Mouse (Mus musculus) midbrain, embryonic 14.5 days (tissue): ENCODE measurements around the gene Slc38a2. TPM values are rescaled to one million over a fixed set of nuclear protein-coding genes. Genes with fewer than 3 reads are reported as not detected.

Experiments
- ATAC-seq: fragments of 200-750 bp; cut with Nextera tagmentation; 2 replicates; pipeline ENCODE4 v1.8.0; 2017; ENCODE audit warnings: moderate number of reproducible peaks, moderate library complexity; ENCODE audit not compliant: low FRiP score, low TSS enrichment
- DNase-seq: peaks from one replicate; pipeline ENCODE4 v3.0.0-alpha.2; 2015
- H3K27ac ChIP-seq: fragments of 300-500 bp; sonication (generic); replicated peaks from 2 replicates; pipeline ENCODE4 v1.5.1; 2014; ENCODE audit warnings: mild to moderate bottlenecking, low read depth, low read length, moderate library complexity
- H3K27me3 ChIP-seq: fragments of 300-500 bp; sonication (generic); 2 replicates; pipeline ENCODE4 v1.6.1; 2014; ENCODE audit warnings: low read length, control low read depth, mixed read lengths; ENCODE audit not compliant: control insufficient read depth, insufficient read depth
- H3K36me3 ChIP-seq: fragments of 300-500 bp; sonication (generic); 2 replicates; pipeline ENCODE4 v1.6.1; 2014; ENCODE audit warnings: low read length, control low read depth; ENCODE audit not compliant: control insufficient read depth, insufficient read depth
- H3K4me1 ChIP-seq: fragments of 300-500 bp; sonication (generic); 2 replicates; pipeline ENCODE4 v1.6.1; 2014; ENCODE audit warnings: mild to moderate bottlenecking, antibody characterized with exemption, low read length, control low read depth; ENCODE audit not compliant: control insufficient read depth, insufficient read depth
- H3K4me2 ChIP-seq: fragments of 300-500 bp; sonication (generic); 2 replicates; pipeline ENCODE4 v1.6.1; 2014; ENCODE audit warnings: mild to moderate bottlenecking, low read length, moderate library complexity
- H3K4me3 ChIP-seq: fragments of 300-500 bp; sonication (generic); replicated peaks from 2 replicates; pipeline ENCODE4 v1.5.1; 2014; ENCODE audit warnings: low read depth, low read length
- H3K9ac ChIP-seq: fragments of 300-500 bp; sonication (generic); replicated peaks from 2 replicates; pipeline ENCODE4 v1.6.1; 2014; ENCODE audit warnings: mild to moderate bottlenecking, low read length, moderate library complexity
- H3K9me3 ChIP-seq: fragments of 300-500 bp; sonication (generic); 2 replicates; pipeline ENCODE4 v1.6.1; 2016; ENCODE audit warnings: low read length, control low read depth, mixed read lengths; ENCODE audit not compliant: control insufficient read depth
- WGBS: fragments of 180-500 bp; shearing (Covaris S2); extraction: QIAGEN DNeasy Blood & Tissue Kit; methylation state at CpG from one replicate; pipeline ENCODE4 v1.1.7; 2014; 5-methylcytosine and 5-hydroxymethylcytosine counted together
- polyA plus RNA-seq: library from polyadenylated mRNA; unstranded; fragments of >200 nt; fragmentation: Nextera tagmentation; extraction: Ambion mirVana; gene quantifications from 2 replicates; pipeline ENCODE4 v1.2.1, GENCODE M21; 2014

The Slc38a2 gene
- 131 and 159 TPM in 2 replicates for polyA plus RNA-seq

- H3K4me1 ChIP-seq, result peaks cover 28% of the 10 kb centered on the region
- no peaks in the 10 kb centered on the region for H3K9me3 ChIP-seq
- DNase-seq (peak; percentile 96), ATAC-seq (peak; percentile 91)
- peak within 1 kb of the TSS; percentile 87 for H3K4me2 ChIP-seq
- WGBS, result under 1% methylated on average over 76 of the region's 76 CpGs
- H3K36me3 ChIP-seq, result peaks cover 37% of the 10 kb centered on the region
- H3K4me3 ChIP-seq, result peak within 1 kb of the TSS; percentile 90
- no peaks in the 10 kb centered on the region for H3K27me3 ChIP-seq
- peak within 1 kb of the TSS; percentile 100 for H3K27ac ChIP-seq
- H3K9ac ChIP-seq, result peak within 1 kb of the TSS; percentile 100
These were observed at the start of gene Slc38a2 for GRCm38 (mm10) chr15:96699521-96700511. Gene Slc38a2, minus strand, starts transcription at chr15:96699730.

DNA sequence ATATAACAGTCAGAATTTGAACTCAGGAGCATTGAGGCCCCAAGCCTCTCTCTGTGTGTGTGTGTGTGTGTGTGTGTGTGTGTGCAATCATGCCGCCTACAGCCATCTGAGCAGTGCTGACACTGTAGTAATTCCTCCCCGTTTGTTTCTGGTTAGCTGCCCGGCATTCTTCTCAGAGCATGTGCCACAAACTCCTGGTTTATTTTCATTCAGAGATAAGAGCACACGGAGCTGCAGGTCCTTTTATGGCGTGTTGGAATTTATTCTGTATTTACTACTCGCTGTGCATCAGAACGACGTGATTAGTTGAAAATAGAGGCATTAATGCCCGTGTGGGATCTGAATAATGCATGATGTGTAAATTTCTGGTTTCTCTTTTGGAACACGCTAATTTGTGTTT is 49.6 kb upstream of the Slc38a2 start:
- H3K27me3 ChIP-seq, result no peaks in the 10 kb centered on the region
- no peak overlapping the region for H3K9ac ChIP-seq
- H3K36me3 ChIP-seq, result no peaks in the 10 kb centered on the region
- no peak overlapping the region for H3K4me3 ChIP-seq
- H3K9me3 ChIP-seq, result no peaks in the 10 kb centered on the region
- DNase-seq (peak; percentile 53), ATAC-seq (no peak)
- peak overlapping the region; percentile 63 for H3K27ac ChIP-seq
- no peak overlapping the region for H3K4me2 ChIP-seq
- H3K4me1 ChIP-seq, result no peaks in the 10 kb centered on the region
- 53% methylated on average over 10 of the region's 10 CpGs for WGBS

GRCm38 (mm10) chr15:96747551-96747950 is 48.0 kb upstream of the Slc38a2 start:
- Histone ChIP-seq H3K4me1 (no peaks in the 10 kb centered on the region), H3K4me3 (no peak overlapping the region), H3K9me3 (no peaks in the 10 kb centered on the region), H3K4me2 (no peak overlapping the region), H3K9ac (no peak overlapping the region), H3K36me3 (no peaks in the 10 kb centered on the region), H3K27ac (no peak overlapping the region), H3K27me3 (no peaks in the 10 kb centered on the region)
- WGBS, result 89% methylated on average over 11 of the region's 11 CpGs
- no peak for ATAC-seq
- no peak for DNase-seq

- ATAC-seq (no peak), DNase-seq (no peak)
- no peaks in the 10 kb centered on the region for H3K9me3 ChIP-seq
- WGBS, result 90% methylated on average over 6 of the region's 6 CpGs
- H3K4me1 ChIP-seq, result no peaks in the 10 kb centered on the region
- H3K27ac ChIP-seq, result no peak overlapping the region
- H3K36me3 ChIP-seq, result no peaks in the 10 kb centered on the region
- H3K4me3 ChIP-seq, result no peak overlapping the region
- H3K4me2 ChIP-seq, result no peak overlapping the region
- no peaks in the 10 kb centered on the region for H3K27me3 ChIP-seq
- H3K9ac ChIP-seq, result no peak overlapping the region
These were observed 47.5 kb upstream of the Slc38a2 start for GRCm38 (mm10) chr15:96746986-96747385.

DNA sequence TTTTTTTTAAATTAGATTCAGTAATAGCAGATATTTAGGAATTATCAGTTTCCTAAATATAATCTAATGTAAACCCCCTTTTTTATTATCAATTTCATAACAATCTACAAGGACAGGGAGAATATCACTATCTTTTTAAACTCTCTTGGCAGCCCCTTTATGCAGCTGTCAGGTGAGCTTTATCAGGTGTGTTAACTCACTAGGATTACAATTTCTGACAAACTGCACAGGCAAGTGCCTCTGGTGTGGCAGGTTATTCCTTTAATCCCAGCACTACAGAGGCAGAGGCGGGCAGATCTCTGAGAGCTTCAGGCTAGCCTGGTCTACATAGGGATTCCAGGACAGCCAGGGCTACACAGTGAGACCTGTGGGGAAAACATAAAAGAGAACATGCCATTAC is 45.8 kb upstream of the Slc38a2 start:
- DNase-seq, result no peak
- H3K36me3 ChIP-seq, result no peaks in the 10 kb centered on the region
- 93% methylated on average over 1 of the region's 1 CpGs for WGBS
- H3K4me3 ChIP-seq, result no peak overlapping the region
- H3K4me1 ChIP-seq, result no peaks in the 10 kb centered on the region
- H3K4me2 ChIP-seq, result no peak overlapping the region
- H3K9me3 ChIP-seq, result no peaks in the 10 kb centered on the region
- no peak overlapping the region for H3K27ac ChIP-seq
- H3K27me3 ChIP-seq, result no peaks in the 10 kb centered on the region
- no peak for ATAC-seq
- H3K9ac ChIP-seq, result no peak overlapping the region

GRCm38 (mm10) chr15:96744882-96745296 is 45.4 kb upstream of the Slc38a2 start:
- no peak for ATAC-seq
- no peak overlapping the region for H3K4me3 ChIP-seq
- no peaks in the 10 kb centered on the region for H3K27me3 ChIP-seq
- no peak overlapping the region for H3K9ac ChIP-seq
- no peaks in the 10 kb centered on the region for H3K9me3 ChIP-seq
- no peak overlapping the region for H3K27ac ChIP-seq
- no peaks in the 10 kb centered on the region for H3K36me3 ChIP-seq
- no peaks in the 10 kb centered on the region for H3K4me1 ChIP-seq
- 93% methylated on average over 5 of the region's 5 CpGs for WGBS
- H3K4me2 ChIP-seq, result no peak overlapping the region
- DNase-seq, result no peak

DNA sequence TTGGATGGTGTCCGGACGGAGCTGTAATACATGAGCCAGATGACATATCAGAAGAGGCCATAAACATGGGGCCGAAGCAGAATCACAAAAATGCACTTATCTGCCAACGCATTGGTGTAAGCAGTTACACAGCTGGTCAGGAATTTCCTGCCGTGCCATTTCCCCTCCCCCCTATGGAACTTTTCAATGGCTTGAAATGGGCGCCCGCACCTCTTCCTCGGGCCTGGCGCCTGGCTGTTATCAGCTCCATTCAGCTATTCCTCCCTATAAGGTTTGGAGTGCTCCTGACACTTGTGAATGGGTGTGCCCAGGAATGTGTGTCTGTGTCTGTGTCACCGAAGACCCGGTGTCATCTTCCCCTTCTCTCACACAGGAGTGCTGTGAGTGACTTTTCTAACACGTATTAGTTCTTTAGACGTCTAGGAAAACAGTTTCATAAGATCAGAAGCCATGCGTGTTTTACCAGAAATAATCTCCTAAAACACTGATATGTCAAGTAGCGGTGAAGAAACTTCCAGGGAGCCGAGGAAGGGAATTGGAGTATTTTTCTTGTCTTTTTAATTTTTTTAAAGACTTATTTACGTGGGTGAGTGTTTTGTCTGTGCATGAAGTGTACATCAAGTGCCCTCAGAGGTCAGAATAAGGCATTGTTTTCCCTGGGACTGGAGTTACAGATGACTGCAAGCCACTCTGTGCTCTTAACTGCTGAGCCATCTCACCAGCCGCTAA is 44.8 kb upstream of the Slc38a2 start:
- Histone ChIP-seq H3K27me3 (no peaks in the 10 kb centered on the region), H3K4me2 (no peak overlapping the region), H3K4me3 (no peak overlapping the region), H3K4me1 (no peaks in the 10 kb centered on the region), H3K27ac (no peak overlapping the region), H3K9ac (no peak overlapping the region), H3K9me3 (no peaks in the 10 kb centered on the region), H3K36me3 (no peaks in the 10 kb centered on the region)
- DNase-seq, result no peak
- ATAC-seq, result no peak
- 86% methylated on average over 18 of the region's 18 CpGs for WGBS

DNA sequence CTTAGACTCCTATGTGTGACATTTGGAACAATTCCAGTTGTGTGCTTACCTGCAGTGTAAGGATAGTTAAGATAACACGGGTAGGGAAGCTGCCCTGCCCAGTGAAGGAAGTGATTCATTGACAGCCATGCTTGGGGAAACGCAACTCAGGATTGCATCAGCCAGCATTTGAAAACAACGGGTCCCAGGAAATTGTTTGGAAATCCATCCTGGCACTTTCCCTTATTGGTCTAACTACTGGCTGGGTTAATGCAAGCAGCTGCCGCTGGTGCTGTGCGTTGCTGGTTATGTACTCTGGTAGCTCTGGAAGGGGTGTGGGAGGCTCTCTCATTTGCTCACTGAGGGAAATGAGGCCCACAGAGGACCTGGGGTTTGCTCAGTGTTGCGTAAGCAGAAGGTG is 43.7 kb upstream of the Slc38a2 start:
- WGBS, result 88% methylated on average over 6 of the region's 6 CpGs
- no peak overlapping the region for H3K4me2 ChIP-seq
- no peak for DNase-seq

More for the DNA sequence above, 43.7 kb upstream of the Slc38a2 start:
- H3K36me3 ChIP-seq, result no peaks in the 10 kb centered on the region
- H3K27ac ChIP-seq, result no peak overlapping the region
- no peaks in the 10 kb centered on the region for H3K27me3 ChIP-seq
- no peaks in the 10 kb centered on the region for H3K4me1 ChIP-seq
- H3K4me3 ChIP-seq, result no peak overlapping the region
- no peak for ATAC-seq
- no peaks in the 10 kb centered on the region for H3K9me3 ChIP-seq
- no peak overlapping the region for H3K9ac ChIP-seq
